Mouse (Mus musculus): Measurements from ENCODE around the gene Prom1. TPM values are rescaled to one million over a fixed set of nuclear protein-coding genes. Genes with fewer than 3 reads are reported as not detected.
"Not testable (repeated sequence)": the region's sequence is repeated elsewhere in the genome, so short reads cannot be mapped to it uniquely, and the experiment has no call there.

Gene Prom1
- 94.6 and 120 TPM in 2 replicates for polyA plus RNA-seq (2016; fragmentation: Nextera tagmentation; extraction: Ambion mirVana)

- H3K4me1 ChIP-seq = peaks cover 32% of the 10 kb centered on the region
- H3K27me3 ChIP-seq (ENCODE audit: low read depth, poor library complexity, severe bottlenecking) = no peaks in the 10 kb centered on the region
- peaks cover 13% of the 10 kb centered on the region for H3K36me3 ChIP-seq
- peak within 1 kb of the TSS; percentile 99 for H3K27ac ChIP-seq
- H3K4me3 ChIP-seq = peak within 1 kb of the TSS; percentile 78
- no peaks in the 10 kb centered on the region for H3K9me3 ChIP-seq (replicated peaks)
- under 1% methylated on average over 44 of the region's 44 CpGs for WGBS
- peak; percentile 84 for DNase-seq (ENCODE audit: low spot score)
These were observed at the start of gene Prom1 for GRCm38 (mm10) chr5:44101231-44102110. Gene Prom1 (minus strand): TSS chr5:44102032.

GRCm38 (mm10) chr5:44147732-44148131, 45.9 kb upstream of the Prom1 start:
- no peaks in the 10 kb centered on the region for H3K9me3 ChIP-seq (replicated peaks)
- H3K36me3 ChIP-seq = no peaks in the 10 kb centered on the region
- H3K4me3 ChIP-seq = no peak overlapping the region
- H3K4me1 ChIP-seq = peaks cover 5% of the 10 kb centered on the region; the same call in 1 of the 2 replicates
- no peak for DNase-seq (ENCODE audit: low spot score)
- no peaks in the 10 kb centered on the region for H3K27me3 ChIP-seq (ENCODE audit: low read depth, poor library complexity, severe bottlenecking)
- WGBS = 80% methylated on average over 3 of the region's 3 CpGs
- no peak overlapping the region for H3K27ac ChIP-seq

- H3K9me3 ChIP-seq (replicated peaks) = no peaks in the 10 kb centered on the region
- no peak overlapping the region for H3K4me3 ChIP-seq
- WGBS = 85% methylated on average over 6 of the region's 6 CpGs
- no peaks in the 10 kb centered on the region for H3K27me3 ChIP-seq (ENCODE audit: low read depth, poor library complexity, severe bottlenecking)
- no peak overlapping the region for H3K27ac ChIP-seq
- H3K4me1 ChIP-seq = peaks cover 5% of the 10 kb centered on the region; the same call in 1 of the 2 replicates
- DNase-seq (ENCODE audit: low spot score) = no peak
- no peaks in the 10 kb centered on the region for H3K36me3 ChIP-seq
These were observed 44.9 kb upstream of the Prom1 start for GRCm38 (mm10) chr5:44146437-44147332.

GRCm38 (mm10) chr5:44143467-44144235, 41.8 kb upstream of the Prom1 start:
- no peaks in the 10 kb centered on the region for H3K27me3 ChIP-seq (ENCODE audit: low read depth, poor library complexity, severe bottlenecking)
- H3K9me3 ChIP-seq (replicated peaks) = no peaks in the 10 kb centered on the region
- no peaks in the 10 kb centered on the region for H3K36me3 ChIP-seq
- H3K27ac ChIP-seq = no peak overlapping the region
- no peak for DNase-seq (ENCODE audit: low spot score)
- H3K4me1 ChIP-seq = peaks cover 5% of the 10 kb centered on the region; the same call in 1 of the 2 replicates
- no peak overlapping the region for H3K4me3 ChIP-seq
- 41% methylated on average over 8 of the region's 8 CpGs for WGBS

- no peak overlapping the region for H3K27ac ChIP-seq
- no peaks in the 10 kb centered on the region for H3K9me3 ChIP-seq (replicated peaks)
- DNase-seq (ENCODE audit: low spot score) = no peak
- WGBS = 80% methylated on average over 4 of the region's 4 CpGs
- H3K27me3 ChIP-seq (ENCODE audit: low read depth, poor library complexity, severe bottlenecking) = no peaks in the 10 kb centered on the region
- no peaks in the 10 kb centered on the region for H3K4me1 ChIP-seq
- H3K4me3 ChIP-seq = no peak overlapping the region
- no peaks in the 10 kb centered on the region for H3K36me3 ChIP-seq
These were observed 25.7 kb upstream of the Prom1 start for GRCm38 (mm10) chr5:44127487-44127886.

GRCm38 (mm10) chr5:44126574-44126973, 24.7 kb upstream of the Prom1 start:
- WGBS = 91% methylated on average over 8 of the region's 8 CpGs
- not testable (repeated sequence) for H3K4me3 ChIP-seq; H3K27ac ChIP-seq; DNase-seq (ENCODE audit: low spot score); H3K27me3 ChIP-seq (ENCODE audit: low read depth, poor library complexity, severe bottlenecking); H3K4me1 ChIP-seq; H3K9me3 ChIP-seq (replicated peaks); H3K36me3 ChIP-seq

GRCm38 (mm10) chr5:44121390-44121789, 19.6 kb upstream of the Prom1 start:
- Histone ChIP-seq H3K27me3 (ENCODE audit: low read depth, poor library complexity, severe bottlenecking) (no peaks in the 10 kb centered on the region), H3K4me3 (no peak overlapping the region), H3K36me3 (no peaks in the 10 kb centered on the region), H3K9me3 (replicated peaks) (no peaks in the 10 kb centered on the region), H3K27ac (no peak overlapping the region), H3K4me1 (no peaks in the 10 kb centered on the region)
- no peak for DNase-seq (ENCODE audit: low spot score)
- WGBS = 90% methylated on average over 2 of the region's 2 CpGs

- Histone ChIP-seq H3K4me1 (0 out of 2 replicates have a peak, but pooled peaks cover 3% of the 10 kb centered on the region), H3K4me3 (no peak overlapping the region), H3K36me3 (no peaks in the 10 kb centered on the region), H3K9me3 (replicated peaks) (no peaks in the 10 kb centered on the region), H3K27ac (no peak overlapping the region), H3K27me3 (ENCODE audit: low read depth, poor library complexity, severe bottlenecking) (no peaks in the 10 kb centered on the region)
- 84% methylated on average over 2 of the region's 2 CpGs for WGBS
- no peak for DNase-seq (ENCODE audit: low spot score)
These were observed 11.3 kb upstream of the Prom1 start for GRCm38 (mm10) chr5:44113138-44113537.

GRCm38 (mm10) chr5:44109121-44109520, 7.3 kb upstream of the Prom1 start:
- Histone ChIP-seq H3K27ac (no peak overlapping the region), H3K27me3 (ENCODE audit: low read depth, poor library complexity, severe bottlenecking) (no peaks in the 10 kb centered on the region), H3K4me3 (no peak overlapping the region), H3K9me3 (replicated peaks) (no peaks in the 10 kb centered on the region), H3K4me1 (peaks cover 12% of the 10 kb centered on the region), H3K36me3 (no peaks in the 10 kb centered on the region)
- DNase-seq (ENCODE audit: low spot score) = no peak
- WGBS = 80% methylated on average over 2 of the region's 2 CpGs

- DNase-seq (ENCODE audit: low spot score) = no peak
- Histone ChIP-seq H3K4me1 (peaks cover 12% of the 10 kb centered on the region), H3K36me3 (no peaks in the 10 kb centered on the region), H3K9me3 (replicated peaks) (no peaks in the 10 kb centered on the region), H3K27me3 (ENCODE audit: low read depth, poor library complexity, severe bottlenecking) (no peaks in the 10 kb centered on the region), H3K27ac (no peak overlapping the region), H3K4me3 (no peak overlapping the region)
- WGBS = 93% methylated on average over 4 of the region's 4 CpGs
These were observed 6.3 kb upstream of the Prom1 start for GRCm38 (mm10) chr5:44108125-44108524.

- WGBS = 79% methylated on average over 4 of the region's 4 CpGs
- no peak overlapping the region for H3K27ac ChIP-seq
These were observed 3.4 kb upstream of the Prom1 start for GRCm38 (mm10) chr5:44105192-44105591.

GRCm38 (mm10) chr5:44104686-44105085, 2.9 kb upstream of the Prom1 start:
- Histone ChIP-seq H3K4me1 (peaks cover 21% of the 10 kb centered on the region), H3K4me3 (no peak overlapping the region), H3K27ac (no peak overlapping the region), H3K27me3 (ENCODE audit: low read depth, poor library complexity, severe bottlenecking) (no peaks in the 10 kb centered on the region), H3K9me3 (replicated peaks) (no peaks in the 10 kb centered on the region), H3K36me3 (no peaks in the 10 kb centered on the region)
- DNase-seq (ENCODE audit: low spot score) = no peak
- WGBS = 82% methylated on average over 8 of the region's 8 CpGs

More at GRCm38 (mm10) chr5:44105192-44105591, 3.4 kb upstream of the Prom1 start:
- DNase-seq (ENCODE audit: low spot score) = no peak
- Histone ChIP-seq H3K27me3 (ENCODE audit: low read depth, poor library complexity, severe bottlenecking) (no peaks in the 10 kb centered on the region), H3K9me3 (replicated peaks) (no peaks in the 10 kb centered on the region), H3K4me1 (peaks cover 19% of the 10 kb centered on the region), H3K36me3 (no peaks in the 10 kb centered on the region), H3K4me3 (no peak overlapping the region)
